Mouse (Mus musculus) cortical plate, adult 2 months (tissue): ENCODE measurements around the gene Cutal.

Source experiments
- CTCF ChIP-seq: fragments of 200-500 bp; IDR thresholded peaks from 2 replicates; pipeline ENCODE4 v1.5.1; 2011; ENCODE audit warnings: mild to moderate bottlenecking, control low read depth, low read length; ENCODE audit not compliant: insufficient read depth; ENCODE audit errors: extremely low read depth
- POLR2A ChIP-seq: fragments of 200-500 bp; IDR thresholded peaks from 2 replicates; pipeline ENCODE4 v1.6.1; 2011; ENCODE audit warnings: mild to moderate bottlenecking, low read length, control low read depth; ENCODE audit not compliant: insufficient read depth; ENCODE audit errors: extremely low read depth

DNA sequence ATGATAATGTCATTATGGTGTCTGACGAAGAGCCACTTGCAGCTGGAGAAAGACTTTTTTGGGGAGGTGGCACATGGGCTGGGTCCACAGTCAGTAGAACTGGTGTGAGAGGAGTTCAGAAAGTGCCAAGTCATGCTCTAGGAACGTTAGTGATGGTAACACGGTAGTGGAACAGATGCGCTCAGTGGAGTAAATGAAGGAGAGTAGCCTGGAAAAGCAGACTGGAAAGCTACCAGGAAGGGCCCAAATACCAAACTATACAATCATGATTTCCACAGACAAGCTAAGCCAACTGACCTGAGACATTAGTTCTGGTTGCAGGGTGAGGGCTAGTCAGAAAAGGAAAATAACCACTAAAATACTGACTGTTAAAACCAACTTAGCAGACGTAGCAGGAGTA is 4.5 kb upstream of the Cutal start:
- TF ChIP-seq POLR2A (no peak), CTCF (no peak)
